Mouse (Mus musculus): Measurements from ENCODE around the gene Atp1b3. TPM values are rescaled to one million over a fixed set of nuclear protein-coding genes. Genes with fewer than 3 reads are reported as not detected.
"Not testable (repeated sequence)": the region's sequence is repeated elsewhere in the genome, so short reads cannot be mapped to it uniquely, and the experiment has no call there.

The Atp1b3 gene
- polyA plus RNA-seq (2015; fragmentation: Nextera tagmentation; extraction: Ambion mirVana) = 172 and 186 TPM in 2 replicates

- no peaks in the 10 kb centered on the region for H3K36me3 ChIP-seq
- no peaks in the 10 kb centered on the region for H3K27me3 ChIP-seq
- no peaks in the 10 kb centered on the region for H3K9me3 ChIP-seq (replicated peaks)
- peak; percentile 99 for ATAC-seq (replicated peaks; ENCODE audit: low FRiP score)
- H3K4me2 ChIP-seq = peak within 1 kb of the TSS; percentile 69
- WGBS = under 1% methylated on average over 81 of the region's 81 CpGs
- peak within 1 kb of the TSS; percentile 79 for H3K9ac ChIP-seq
- peaks cover 21% of the 10 kb centered on the region for H3K4me1 ChIP-seq
- peak within 1 kb of the TSS; percentile 96 for H3K27ac ChIP-seq
- H3K4me3 ChIP-seq (replicated peaks) = peak within 1 kb of the TSS; percentile 82
These were observed at the start of gene Atp1b3 for GRCm38 (mm10) chr9:96364141-96364838. Gene Atp1b3 (minus strand): TSS chr9:96364442.

GRCm38 (mm10) chr9:96412821-96413405 lies 48.7 kb upstream of the Atp1b3 start:
- 82% methylated on average over 9 of the region's 9 CpGs for WGBS
- no peak overlapping the region for H3K4me3 ChIP-seq (replicated peaks)
- H3K9me3 ChIP-seq (replicated peaks) = no peaks in the 10 kb centered on the region
- no peaks in the 10 kb centered on the region for H3K27me3 ChIP-seq
- H3K36me3 ChIP-seq = no peaks in the 10 kb centered on the region
- H3K4me2 ChIP-seq = no peak overlapping the region
- no peak for ATAC-seq (replicated peaks; ENCODE audit: low FRiP score)
- H3K27ac ChIP-seq = no peak overlapping the region
- no peak overlapping the region for H3K9ac ChIP-seq
- 0 out of 2 replicates have a peak, but pooled peaks cover 6% of the 10 kb centered on the region for H3K4me1 ChIP-seq

DNA sequence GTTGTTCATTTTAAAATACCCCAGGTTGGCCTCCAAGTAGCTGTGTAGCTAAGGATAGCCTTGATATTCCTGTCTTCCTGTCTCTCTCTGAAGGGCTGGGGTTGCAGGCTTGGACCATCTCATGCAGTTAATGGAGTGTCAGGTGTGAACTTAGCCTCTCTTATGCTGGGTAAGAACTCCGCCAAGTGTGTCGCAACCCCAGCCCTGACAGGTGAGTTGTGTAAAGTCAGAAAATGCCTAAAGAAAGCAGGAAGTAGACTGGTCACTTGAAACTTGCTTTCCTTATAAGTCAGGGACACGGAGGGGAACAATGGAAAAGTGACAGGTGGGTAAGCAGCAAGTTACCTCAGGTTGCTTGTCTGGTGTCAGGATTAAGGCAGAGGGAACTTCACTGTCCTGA lies 40.1 kb upstream of the Atp1b3 start:
- 89% methylated on average over 3 of the region's 3 CpGs for WGBS
- Histone ChIP-seq H3K27ac (no peak overlapping the region), H3K9me3 (replicated peaks) (no peaks in the 10 kb centered on the region)

DNA sequence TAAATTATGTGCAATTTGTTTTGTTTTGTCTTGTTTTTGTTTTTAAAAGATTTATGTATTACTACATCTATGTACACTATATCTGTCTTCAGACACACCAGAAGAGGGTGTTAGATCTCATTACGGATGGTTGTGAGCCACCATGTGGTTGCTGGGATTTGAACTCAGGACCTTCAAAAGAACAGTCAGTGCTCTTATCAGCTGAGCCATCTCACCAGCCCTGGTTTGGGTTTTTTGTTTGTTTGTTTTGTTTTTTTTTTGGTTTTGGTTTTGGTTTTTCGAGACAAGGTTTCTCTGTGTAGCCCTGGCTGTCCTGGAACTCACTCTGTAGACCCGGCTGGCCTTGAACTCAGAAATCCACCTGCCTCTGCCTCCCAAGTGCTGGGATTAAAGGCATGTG lies 35.7 kb upstream of the Atp1b3 start:
- H3K27me3 ChIP-seq; H3K9me3 ChIP-seq (replicated peaks); H3K27ac ChIP-seq; H3K36me3 ChIP-seq; H3K4me3 ChIP-seq (replicated peaks); H3K9ac ChIP-seq; H3K4me2 ChIP-seq; ATAC-seq (replicated peaks; ENCODE audit: low FRiP score): not testable (repeated sequence)
- peaks cover 22% of the 10 kb centered on the region for H3K4me1 ChIP-seq
- WGBS = 89% methylated on average over 3 of the region's 3 CpGs

More for the DNA sequence above, 40.1 kb upstream of the Atp1b3 start:
- no peak for ATAC-seq (replicated peaks; ENCODE audit: low FRiP score)
- Histone ChIP-seq H3K9ac (no peak overlapping the region), H3K4me1 (peaks cover 2% of the 10 kb centered on the region; the same call in 1 of the 2 replicates), H3K4me3 (replicated peaks) (no peak overlapping the region), H3K27me3 (no peaks in the 10 kb centered on the region), H3K36me3 (no peaks in the 10 kb centered on the region), H3K4me2 (no peak overlapping the region)

GRCm38 (mm10) chr9:96399425-96399878 lies 35.2 kb upstream of the Atp1b3 start:
- H3K36me3 ChIP-seq = no peaks in the 10 kb centered on the region
- H3K27me3 ChIP-seq = no peaks in the 10 kb centered on the region
- H3K9ac ChIP-seq = no peak overlapping the region
- peaks cover 22% of the 10 kb centered on the region for H3K4me1 ChIP-seq
- peak overlapping the region; percentile 30 for H3K27ac ChIP-seq
- ATAC-seq (replicated peaks; ENCODE audit: low FRiP score) = no peak
- whole genome bisulfite sequencing = 59% methylated on average over 6 of the region's 6 CpGs
- no peak overlapping the region for H3K4me2 ChIP-seq
- H3K9me3 ChIP-seq (replicated peaks) = no peaks in the 10 kb centered on the region
- no peak overlapping the region for H3K4me3 ChIP-seq (replicated peaks)

DNA sequence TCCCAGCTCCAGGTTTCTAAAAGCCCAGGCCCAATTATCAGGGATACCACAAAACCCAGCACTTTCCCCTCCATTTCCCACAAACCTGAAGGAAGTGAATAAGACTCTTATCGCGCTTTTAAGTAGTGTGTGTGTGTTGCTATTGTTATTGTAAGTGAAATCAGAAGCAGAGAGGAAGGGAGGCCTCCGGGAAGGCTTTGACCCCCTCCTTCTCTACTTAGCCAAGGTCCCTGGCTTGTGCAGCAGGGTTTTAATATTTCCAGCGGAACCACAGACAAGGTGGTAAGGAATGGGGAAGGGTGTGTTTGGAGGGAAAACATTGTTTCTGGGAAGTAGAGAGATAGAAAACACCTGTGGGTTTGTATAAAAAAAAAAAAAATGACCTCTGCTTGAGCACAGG lies 34.4 kb upstream of the Atp1b3 start:
- Histone ChIP-seq H3K27me3 (no peaks in the 10 kb centered on the region), H3K36me3 (no peaks in the 10 kb centered on the region), H3K4me2 (no peak overlapping the region), H3K4me3 (replicated peaks) (no peak overlapping the region), H3K27ac (peak overlapping the region; percentile 30), H3K9ac (no peak overlapping the region), H3K4me1 (peaks cover 22% of the 10 kb centered on the region), H3K9me3 (replicated peaks) (no peaks in the 10 kb centered on the region)
- 14% methylated on average over 4 of the region's 4 CpGs for WGBS
- ATAC-seq (replicated peaks; ENCODE audit: low FRiP score) = no peak

DNA sequence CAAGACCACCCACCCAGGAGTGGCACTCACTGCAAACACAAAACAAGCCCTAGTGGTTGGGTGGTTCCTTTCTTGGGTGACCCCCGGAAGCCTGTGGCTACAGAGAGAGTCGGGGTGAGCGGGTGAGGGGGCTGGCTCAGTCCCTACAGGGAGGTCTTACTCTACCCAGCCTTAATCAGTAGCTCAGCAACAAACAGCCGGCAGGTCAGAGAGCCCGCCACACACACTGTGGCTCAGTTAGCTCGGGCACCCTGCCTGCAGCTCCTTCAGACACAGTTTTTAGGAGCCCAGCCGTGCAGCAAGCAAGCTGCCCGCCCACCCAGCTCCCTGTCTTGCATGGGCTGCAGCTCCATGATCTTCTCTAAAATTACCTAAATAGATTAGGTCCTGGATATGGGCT lies 33.9 kb upstream of the Atp1b3 start:
- no peak overlapping the region for H3K4me2 ChIP-seq
- no peak overlapping the region for H3K4me3 ChIP-seq (replicated peaks)
- 61% methylated on average over 8 of the region's 8 CpGs for WGBS
- no peaks in the 10 kb centered on the region for H3K9me3 ChIP-seq (replicated peaks)
- H3K27me3 ChIP-seq = no peaks in the 10 kb centered on the region
- H3K4me1 ChIP-seq = peaks cover 22% of the 10 kb centered on the region
- peak; percentile 62; the same call in 1 of the 2 replicates for ATAC-seq (replicated peaks; ENCODE audit: low FRiP score)
- no peak overlapping the region for H3K9ac ChIP-seq
- no peaks in the 10 kb centered on the region for H3K36me3 ChIP-seq
- H3K27ac ChIP-seq = peak overlapping the region; percentile 30

DNA sequence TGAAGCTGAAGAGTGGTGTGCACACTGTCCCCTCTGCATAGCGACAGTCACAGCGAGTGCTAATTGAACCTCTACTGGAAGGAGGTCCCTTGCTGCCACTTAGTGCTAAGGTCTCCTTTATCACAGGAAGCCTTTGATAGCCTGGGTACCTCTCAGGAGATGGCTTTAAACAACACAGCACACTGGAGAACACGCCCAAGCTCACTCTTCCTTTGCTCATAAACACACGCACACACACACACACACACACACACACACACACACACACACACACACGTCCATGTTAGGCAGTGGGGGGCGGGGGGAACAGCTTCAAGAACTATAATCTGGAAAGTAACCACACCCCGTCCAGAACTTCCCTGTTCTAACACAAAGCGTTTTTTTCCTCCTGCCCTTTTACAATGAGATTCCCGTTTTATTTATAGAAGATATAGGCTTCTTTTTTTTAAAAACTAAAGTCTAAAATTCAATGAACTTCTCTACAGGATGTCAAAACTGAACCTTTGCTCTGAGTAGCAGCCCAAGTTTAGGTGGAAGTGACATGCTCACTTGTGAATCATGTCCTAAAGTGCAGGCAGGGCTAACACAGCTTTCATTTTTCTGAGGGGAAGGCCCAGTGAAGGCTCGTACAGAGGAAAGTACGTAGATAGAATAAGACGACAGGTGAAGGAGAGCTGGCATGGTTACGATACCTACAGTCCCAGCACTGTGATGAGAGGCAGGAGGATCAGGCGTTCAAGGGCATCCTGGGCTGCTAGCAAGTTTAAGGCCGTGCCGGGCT lies 30.9 kb upstream of the Atp1b3 start:
- 69% methylated on average over 16 of the region's 16 CpGs for WGBS
- Histone ChIP-seq H3K4me1 (peaks cover 22% of the 10 kb centered on the region), H3K9ac (no peak overlapping the region), H3K36me3 (no peaks in the 10 kb centered on the region), H3K4me2 (no peak overlapping the region), H3K27ac (no peak overlapping the region), H3K9me3 (replicated peaks) (no peaks in the 10 kb centered on the region), H3K4me3 (replicated peaks) (no peak overlapping the region), H3K27me3 (no peaks in the 10 kb centered on the region)
- no peak for ATAC-seq (replicated peaks; ENCODE audit: low FRiP score)

DNA sequence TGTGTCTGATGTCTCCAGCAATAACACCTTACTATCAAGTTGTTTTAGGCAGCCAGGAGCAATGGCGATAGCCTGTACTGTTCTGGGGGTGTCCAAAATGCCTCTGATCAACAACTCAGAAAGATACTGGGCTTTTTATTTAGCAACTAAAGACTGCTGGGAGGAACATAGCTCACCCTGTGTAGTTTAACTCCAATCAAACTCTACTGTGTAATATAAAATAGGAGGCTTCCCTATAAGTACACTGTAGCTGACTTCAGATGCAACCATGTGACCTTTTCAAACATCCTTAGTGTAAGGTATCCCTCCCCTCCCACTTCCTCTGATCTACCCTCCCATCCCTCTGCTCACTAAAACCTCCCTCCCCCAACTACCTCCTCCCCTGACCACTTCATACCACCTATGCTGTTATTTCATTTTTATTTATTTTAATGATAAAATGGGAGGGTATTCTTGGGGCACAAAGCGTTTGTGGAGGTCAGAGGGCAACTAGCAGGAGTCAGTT lies 29.5 kb upstream of the Atp1b3 start:
- H3K9ac ChIP-seq = no peak overlapping the region
- no peak overlapping the region for H3K4me3 ChIP-seq (replicated peaks)
- no peaks in the 10 kb centered on the region for H3K9me3 ChIP-seq (replicated peaks)
- 83% methylated on average over 2 of the region's 2 CpGs for WGBS
- H3K4me1 ChIP-seq = peaks cover 15% of the 10 kb centered on the region
- no peaks in the 10 kb centered on the region for H3K36me3 ChIP-seq
- ATAC-seq (replicated peaks; ENCODE audit: low FRiP score) = no peak
- H3K27ac ChIP-seq = no peak overlapping the region
- no peak overlapping the region for H3K4me2 ChIP-seq
- no peaks in the 10 kb centered on the region for H3K27me3 ChIP-seq

GRCm38 (mm10) chr9:96393112-96393511 lies 28.9 kb upstream of the Atp1b3 start:
- H3K4me2 ChIP-seq = no peak overlapping the region
- no peak overlapping the region for H3K9ac ChIP-seq
- no peaks in the 10 kb centered on the region for H3K27me3 ChIP-seq
- peaks cover 8% of the 10 kb centered on the region for H3K4me1 ChIP-seq
- no peak overlapping the region for H3K27ac ChIP-seq
- ATAC-seq (replicated peaks; ENCODE audit: low FRiP score) = no peak
- 89% methylated on average over 5 of the region's 5 CpGs for WGBS
- no peaks in the 10 kb centered on the region for H3K9me3 ChIP-seq (replicated peaks)
- H3K4me3 ChIP-seq (replicated peaks) = no peak overlapping the region
- no peaks in the 10 kb centered on the region for H3K36me3 ChIP-seq

- H3K4me2 ChIP-seq = no peak overlapping the region
- H3K27me3 ChIP-seq = no peaks in the 10 kb centered on the region
- H3K9me3 ChIP-seq (replicated peaks) = no peaks in the 10 kb centered on the region
- 85% methylated on average over 1 of the region's 1 CpGs for WGBS
- no peaks in the 10 kb centered on the region for H3K36me3 ChIP-seq
- H3K27ac ChIP-seq = no peak overlapping the region
- no peak overlapping the region for H3K9ac ChIP-seq
- peaks cover 2% of the 10 kb centered on the region; the same call in 1 of the 2 replicates for H3K4me1 ChIP-seq
- H3K4me3 ChIP-seq (replicated peaks) = no peak overlapping the region
- no peak for ATAC-seq (replicated peaks; ENCODE audit: low FRiP score)
These were observed 27.7 kb upstream of the Atp1b3 start for GRCm38 (mm10) chr9:96391921-96392320.
